Mouse (Mus musculus): ENCODE measurements at regions not wholly inside any gene's neighbourhood (a gene's known extent, or its start where the extent isn't known, plus 50 kb on each side); places are given as distances from the start of the nearest gene placed in this dataset.
"Not testable (repeated sequence)": the region's sequence is repeated elsewhere in the genome, so short reads cannot be mapped to it uniquely, and the experiment has no call there.

- H3K4me1 ChIP-seq (replicated peaks); H3K4me2 ChIP-seq; H3K4me3 ChIP-seq; H3K9ac ChIP-seq; ATAC-seq (replicated peaks; ENCODE audit: insufficient number of reproducible peaks, insufficient read depth, low FRiP score, low read depth); H3K36me3 ChIP-seq; H3K27ac ChIP-seq; H3K9me3 ChIP-seq (replicated peaks); H3K27me3 ChIP-seq: not testable (repeated sequence)
- 79% methylated on average over 10 of the region's 14 CpGs for WGBS
Measured at GRCm38 (mm10) chr6:47745856-47746255, 67.4 kb downstream of the Pdia4 start.

GRCm38 (mm10) chr6:47743856-47744255 lies 69.4 kb downstream of the Pdia4 start:
- not testable (repeated sequence) for H3K9ac ChIP-seq; H3K27me3 ChIP-seq; H3K4me1 ChIP-seq (replicated peaks); H3K4me3 ChIP-seq; H3K27ac ChIP-seq; ATAC-seq (replicated peaks; ENCODE audit: insufficient number of reproducible peaks, insufficient read depth, low FRiP score, low read depth); H3K36me3 ChIP-seq; H3K9me3 ChIP-seq (replicated peaks)
- whole genome bisulfite sequencing: no CpG with 5 or more reads among the region's 20 CpGs
- 0 out of 2 replicates have a peak overlapping the region, but pooled peaks have one; percentile 29 for H3K4me2 ChIP-seq

GRCm38 (mm10) chr6:47740216-47740615 lies 73.0 kb downstream of the Pdia4 start:
- not testable (repeated sequence) for H3K9me3 ChIP-seq (replicated peaks); H3K4me1 ChIP-seq (replicated peaks); H3K36me3 ChIP-seq; H3K27ac ChIP-seq; H3K27me3 ChIP-seq; ATAC-seq (replicated peaks; ENCODE audit: insufficient number of reproducible peaks, insufficient read depth, low FRiP score, low read depth)
- WGBS: 6% methylated on average over 23 of the region's 47 CpGs
- Histone ChIP-seq H3K4me3 (peak overlapping the region; percentile 51), H3K4me2 (peak overlapping the region; percentile 65), H3K9ac (peak overlapping the region; percentile 43; the same call in 1 of the 2 replicates)

GRCm38 (mm10) chr6:47739696-47740095 lies 73.5 kb downstream of the Pdia4 start:
- not testable (repeated sequence) for ATAC-seq (replicated peaks; ENCODE audit: insufficient number of reproducible peaks, insufficient read depth, low FRiP score, low read depth); H3K27ac ChIP-seq; H3K9ac ChIP-seq; H3K9me3 ChIP-seq (replicated peaks); H3K4me1 ChIP-seq (replicated peaks); H3K36me3 ChIP-seq; H3K27me3 ChIP-seq
- WGBS: 10% methylated on average over 15 of the region's 26 CpGs
- H3K4me3 ChIP-seq: peak overlapping the region; percentile 30; the same call in 1 of the 2 replicates
- peak overlapping the region; percentile 41 for H3K4me2 ChIP-seq

- H3K4me3 ChIP-seq; ATAC-seq (replicated peaks; ENCODE audit: insufficient number of reproducible peaks, insufficient read depth, low FRiP score, low read depth); H3K27me3 ChIP-seq; H3K9ac ChIP-seq; H3K36me3 ChIP-seq; H3K4me1 ChIP-seq (replicated peaks); H3K27ac ChIP-seq; H3K4me2 ChIP-seq; H3K9me3 ChIP-seq (replicated peaks): not testable (repeated sequence)
- WGBS: no CpG with 5 or more reads among the region's 3 CpGs
Measured at GRCm38 (mm10) chr6:47737972-47738371, 75.3 kb downstream of the Pdia4 start.
